Mouse (Mus musculus) G1E-ER4 (cell line): Measurements from ENCODE around the gene Plekhg1. TPM values are rescaled to one million over a fixed set of nuclear protein-coding genes. Genes with fewer than 3 reads are reported as not detected.

ENCODE experiments used
- GATA1 ChIP-seq: IDR thresholded peaks from one replicate; pipeline ENCODE4 v1.8.0; 2012; ENCODE audit warnings: low read length, inconsistent platforms
- polyA plus RNA-seq: library from polyadenylated mRNA; stranded (reverse); fragments of >175 nt; gene quantifications from 2 replicates; pipeline ENCODE4 v1.2.3, GENCODE M21; 2012

The Plekhg1 gene
- not detected in 2 replicates for polyA plus RNA-seq

- no peak for TF ChIP-seq GATA1
Measured at GRCm38 (mm10) chr10:3740148-3740503, at the start of gene Plekhg1. Plekhg1 (plus strand) TSS chr10:3740364.

- no peak for TF ChIP-seq GATA1
Measured at GRCm38 (mm10) chr10:3692791-3693190, 47.4 kb upstream of the Plekhg1 start.

GRCm38 (mm10) chr10:3693699-3694280 is 46.4 kb upstream of the Plekhg1 start:
- no peak for TF ChIP-seq GATA1

- TF ChIP-seq GATA1: no peak
Measured at GRCm38 (mm10) chr10:3695332-3695905, 44.7 kb upstream of the Plekhg1 start.

GRCm38 (mm10) chr10:3696727-3697348 is 43.3 kb upstream of the Plekhg1 start:
- no peak for TF ChIP-seq GATA1

- TF ChIP-seq GATA1: no peak
Measured at GRCm38 (mm10) chr10:3697500-3697899, 42.7 kb upstream of the Plekhg1 start.

GRCm38 (mm10) chr10:3700225-3701073 is 39.7 kb upstream of the Plekhg1 start:
- no peak for TF ChIP-seq GATA1

GRCm38 (mm10) chr10:3701832-3702231 is 38.3 kb upstream of the Plekhg1 start:
- no peak for TF ChIP-seq GATA1

GRCm38 (mm10) chr10:3702585-3702984 is 37.6 kb upstream of the Plekhg1 start:
- no peak for TF ChIP-seq GATA1

GRCm38 (mm10) chr10:3706231-3706630 is 33.9 kb upstream of the Plekhg1 start:
- no peak for TF ChIP-seq GATA1

- TF ChIP-seq GATA1: no peak
Measured at GRCm38 (mm10) chr10:3710081-3710480, 30.1 kb upstream of the Plekhg1 start.

- TF ChIP-seq GATA1: no peak
Measured at GRCm38 (mm10) chr10:3715302-3715943, 24.7 kb upstream of the Plekhg1 start.

- no peak for TF ChIP-seq GATA1
Measured at GRCm38 (mm10) chr10:3718021-3718865, 21.9 kb upstream of the Plekhg1 start.

GRCm38 (mm10) chr10:3720296-3720695 is 19.9 kb upstream of the Plekhg1 start:
- no peak for TF ChIP-seq GATA1

- TF ChIP-seq GATA1: no peak
Measured at GRCm38 (mm10) chr10:3722339-3722738, 17.8 kb upstream of the Plekhg1 start.

GRCm38 (mm10) chr10:3724665-3725064 is 15.5 kb upstream of the Plekhg1 start:
- TF ChIP-seq GATA1: no peak
